Mouse (Mus musculus): ENCODE data around the gene Olfr763. TPM values are rescaled to one million over a fixed set of nuclear protein-coding genes. Genes with fewer than 3 reads are reported as not detected.

The Olfr763 gene
- total RNA-seq (2023): 0.23 TPM

DNA sequence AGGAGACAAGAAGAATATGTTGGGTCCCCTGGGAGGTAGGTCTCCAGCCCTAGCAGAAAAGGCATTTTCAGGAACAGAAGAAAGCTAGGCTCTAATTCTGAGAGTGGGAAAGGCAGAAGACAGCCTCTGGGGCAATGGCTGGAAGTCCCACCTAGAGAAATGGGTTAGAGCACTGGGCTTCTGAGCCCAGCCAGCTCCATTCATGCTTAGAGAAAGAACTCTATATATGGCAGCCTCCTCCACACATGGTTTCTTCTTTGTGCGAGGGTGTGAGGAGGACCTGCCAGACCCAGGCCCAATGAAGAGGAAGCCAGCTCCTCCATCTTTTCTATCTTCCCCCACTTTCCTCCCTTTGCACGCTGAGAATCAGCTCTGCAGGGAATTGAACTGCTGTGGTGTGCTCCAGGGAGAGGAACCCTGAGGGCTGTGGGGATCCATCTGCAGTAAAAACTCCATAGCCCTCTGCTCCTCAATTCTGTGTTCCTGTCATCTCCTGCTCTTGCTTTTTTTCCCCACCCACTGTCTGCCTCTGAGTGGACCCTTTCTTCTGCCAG is at the start of gene Olfr763:
Olfr763 (plus strand) TSS at position 504 of the 554 bp plus-strand sequence.

DNA sequence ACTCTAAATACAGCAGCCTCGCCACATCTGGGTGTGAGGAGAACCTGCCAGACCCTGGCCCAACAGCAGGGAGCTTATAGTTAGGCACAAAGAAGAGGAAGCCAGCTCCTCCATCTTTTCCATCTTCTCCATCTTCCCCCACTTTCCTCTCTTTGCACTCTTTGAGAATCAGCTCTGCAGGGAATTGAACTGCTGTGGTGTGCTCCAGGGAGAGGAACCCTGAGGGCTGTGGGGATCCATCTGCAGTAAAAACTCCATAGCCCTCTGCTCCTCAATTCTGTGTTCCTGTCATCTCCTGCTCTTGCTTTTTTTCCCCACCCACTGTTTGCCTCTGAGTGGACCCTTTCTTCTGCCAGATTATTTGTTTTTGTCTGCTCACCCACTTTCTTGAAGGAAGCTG is 21.5 kb upstream of the Olfr763 start, which contains the start of gene Olfr9:
Olfr9 (plus strand) TSS at position 301 of the 400 bp plus-strand sequence.

DNA sequence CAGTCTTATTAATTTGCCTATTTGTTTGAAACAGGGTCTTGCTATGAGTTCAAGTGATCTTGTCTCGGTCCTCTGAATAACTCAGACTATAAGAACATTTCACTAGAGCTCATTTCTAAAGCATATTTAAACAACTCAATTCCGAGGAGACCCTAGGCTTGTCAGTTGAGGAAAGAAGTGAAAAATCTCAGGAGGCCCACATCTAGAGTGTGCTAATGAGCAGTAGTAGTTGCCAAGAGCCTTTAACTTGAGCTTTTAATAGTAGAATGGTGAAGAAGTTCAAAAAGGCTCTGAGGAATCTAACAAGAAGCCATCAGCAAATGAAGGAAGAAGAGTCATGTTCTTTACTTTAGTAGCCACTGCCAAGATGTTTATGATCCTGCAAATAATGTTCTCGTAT is 29.2 kb downstream of the Olfr763 start, which contains the start of gene Olfr764-ps1:
Olfr764-ps1 (minus strand) TSS at position 101 of the 400 bp plus-strand sequence.

DNA sequence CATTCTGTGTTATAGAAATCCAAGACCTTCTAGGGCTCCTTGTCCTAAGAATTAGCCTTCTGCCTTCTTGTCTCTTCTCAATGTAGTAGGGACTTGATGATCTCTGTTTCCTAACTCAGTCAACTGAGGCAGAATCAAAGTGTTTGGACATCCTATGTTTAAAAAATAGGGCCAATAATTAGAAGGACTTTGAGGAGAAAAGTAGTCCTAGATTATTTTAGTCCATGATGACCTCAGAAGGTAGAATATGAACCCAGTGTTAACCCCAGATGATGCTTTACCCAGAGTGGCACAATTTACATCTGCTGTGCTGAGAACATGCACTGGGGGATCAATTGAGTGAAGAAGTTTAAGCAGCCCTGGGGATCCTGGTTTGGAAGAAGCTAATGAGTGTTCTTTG is 39.3 kb downstream of the Olfr763 start, which contains the start of gene Olfr765:
Olfr765 (minus strand) TSS at position 101 of the 400 bp plus-strand sequence.

Other genes with a start within 250 kb of the Olfr763 start
- gene Mmp19, start 219.9 kb upstream of the Olfr763 start, total RNA-seq (2023): 0.32 TPM
- gene Dnajc14, start 206.7 kb upstream of the Olfr763 start, total RNA-seq (2023): 57.9 TPM
- 6.4 TPM for gene Tmem198b, start 206.4 kb upstream of the Olfr763 start, total RNA-seq (2023)
- gene Sarnp, start 193.5 kb upstream of the Olfr763 start, total RNA-seq (2023): 50.3 TPM
- 15.3 TPM for gene Ormdl2, start 189.1 kb upstream of the Olfr763 start, total RNA-seq (2023)
- gene Gdf11, start 119.1 kb upstream of the Olfr763 start, total RNA-seq (2023): 10.7 TPM
- 1.9 TPM for gene Cd63, start 109.8 kb upstream of the Olfr763 start, total RNA-seq (2023)
- gene Rdh5, start 87.9 kb upstream of the Olfr763 start, total RNA-seq (2023): 13.7 TPM
- gene Bloc1s1, start 86.8 kb upstream of the Olfr763 start, total RNA-seq (2023): 53.3 TPM
- 14.3 TPM for gene Itga7, start 77.0 kb upstream of the Olfr763 start, total RNA-seq (2023)
- not detected for gene Mettl7b, start 49.8 kb upstream of the Olfr763 start, total RNA-seq (2023)
- 1.7 TPM for gene Olfr9, start 21.4 kb upstream of the Olfr763 start, total RNA-seq (2023)
- gene Olfr764-ps1, start 29.1 kb downstream of the Olfr763 start, total RNA-seq (2023): not detected
- gene Olfr765, start 39.2 kb downstream of the Olfr763 start, total RNA-seq (2023): not detected
- gene Olfr766-ps1, start 58.2 kb downstream of the Olfr763 start, total RNA-seq (2023): not detected
- gene Olfr767, start 72.1 kb downstream of the Olfr763 start, total RNA-seq (2023): not detected
- not detected for gene Olfr768, start 88.6 kb downstream of the Olfr763 start, total RNA-seq (2023)
- gene Olfr769, start 107.1 kb downstream of the Olfr763 start, total RNA-seq (2023): not detected
- not detected for gene Olfr770, start 128.2 kb downstream of the Olfr763 start, total RNA-seq (2023)
- gene Olfr771, start 154.0 kb downstream of the Olfr763 start, total RNA-seq (2023): not detected
- not detected for gene Olfr772, start 167.1 kb downstream of the Olfr763 start, total RNA-seq (2023)
- not detected for gene Olfr773, start 176.6 kb downstream of the Olfr763 start, total RNA-seq (2023)
- gene Olfr774, start 225.4 kb downstream of the Olfr763 start, total RNA-seq (2023): not detected
- gene Olfr775, start 237.6 kb downstream of the Olfr763 start, total RNA-seq (2023): not detected
- not detected for gene Olfr776, start 248.3 kb downstream of the Olfr763 start, total RNA-seq (2023)